Mouse (Mus musculus): ENCODE data around the gene Syt1.

- TF ChIP-seq GATA1 (IDR thresholded peaks at IDR 0.05; ENCODE audit: low read length) (no peak), TAL1 (IDR thresholded peaks at IDR 0.05; ENCODE audit: low read length) (no peak)
Observed at GRCm38 (mm10) chr10:108588924-108589323, 421.9 kb downstream of the Syt1 start.

Measured in erythroblast, embryonic 14.5 days (primary cell).